Mouse (Mus musculus) CH12.LX (cell line): ENCODE data around the gene Gm20388. TPM values are rescaled to one million over a fixed set of nuclear protein-coding genes. Genes with fewer than 3 reads are reported as not detected.

Experiments used
- DNase-seq: peaks from one replicate; pipeline ENCODE4 v3.0.0-alpha.2; 2013; ENCODE audit errors: extremely low read depth
- H3K27ac ChIP-seq: 2 replicates; pipeline ENCODE4 v1.5.1; 2012; ENCODE audit warnings: low read depth, mild to moderate bottlenecking, control low read depth, moderate library complexity; ENCODE audit not compliant: insufficient read depth
- H3K27me3 ChIP-seq: replicated peaks from 2 replicates; pipeline ENCODE3; 2012; ENCODE audit warnings: inconsistent platforms
- H3K36me3 ChIP-seq, 2 experiments: replicated peaks in 1 of 2; 2 replicates each; pipeline versions ENCODE3 to v1.6.1; 2012; ENCODE audit warnings: inconsistent platforms in 1 of 2, low read length in 1 of 2, mild to moderate bottlenecking in 1 of 2, mixed read lengths in 1 of 2, moderate library complexity in 1 of 2; ENCODE audit not compliant: control insufficient read depth in 1 of 2, insufficient read depth in 1 of 2
- H3K4me1 ChIP-seq, 2 experiments: 2 replicates each; pipeline ENCODE4 v1.6.1; 2012; ENCODE audit warnings: inconsistent platforms in 1 of 2, moderate library complexity in 1 of 2; ENCODE audit not compliant: insufficient read depth in 2 of 2, control insufficient read depth in 1 of 2
- H3K4me2 ChIP-seq: 2 replicates; pipeline ENCODE4 v1.6.1; 2012; ENCODE audit warnings: low read depth, mild to moderate bottlenecking, control low read depth; ENCODE audit not compliant: poor library complexity, insufficient read depth, severe bottlenecking
- H3K4me3 ChIP-seq, 3 experiments: fragments of 150-350 bp in 1 of 3; sonication (generic) in 1 of 3; replicated peaks in 1 of 3; 2 replicates each; pipeline versions ENCODE3 to v1.5.1; 2011 to 2012; ENCODE audit warnings: low read depth in 2 of 3, low read length in 2 of 3, mild to moderate bottlenecking in 2 of 3, moderate library complexity in 2 of 3, control low read depth in 1 of 3, improper control_type of control experiment in 1 of 3, inconsistent platforms in 1 of 3, mixed read lengths in 1 of 3; ENCODE audit not compliant: poor library complexity in 1 of 3
- H3K79me2 ChIP-seq: replicated peaks from 2 replicates; pipeline ENCODE4 v1.6.1; 2012; ENCODE audit warnings: mild to moderate bottlenecking, moderate library complexity; ENCODE audit not compliant: control insufficient read depth, poor library complexity, insufficient read depth, severe bottlenecking; ENCODE audit errors: extremely low read depth
- H3K9ac ChIP-seq: 2 replicates; pipeline ENCODE4 v1.6.1; 2012; ENCODE audit warnings: low read depth, mild to moderate bottlenecking, control low read depth, moderate library complexity; ENCODE audit not compliant: insufficient read depth
- H3K9me3 ChIP-seq: replicated peaks from 2 replicates; pipeline ENCODE3; 2012; ENCODE audit warnings: low read length, inconsistent platforms, mixed read lengths
- BHLHE40 ChIP-seq: IDR thresholded peaks from 2 replicates; pipeline ENCODE4 v1.6.1; 2011; ENCODE audit warnings: mild to moderate bottlenecking, low read depth, low read length, improper control_type of control experiment
- CHD2 ChIP-seq: IDR thresholded peaks from 2 replicates; pipeline ENCODE4 v1.6.1; 2011; ENCODE audit warnings: low read length, improper control_type of control experiment
- IRF4 ChIP-seq: IDR thresholded peaks from 2 replicates; pipeline ENCODE4 v1.6.1; 2014; ENCODE audit warnings: low read depth, mild to moderate bottlenecking, inconsistent platforms, low read length, improper control_type of control experiment
- JUND ChIP-seq: conservative IDR thresholded peaks from 2 replicates; pipeline ENCODE4 v1.6.1; 2011; ENCODE audit warnings: low read depth, low read length, improper control_type of control experiment
- KAT2A ChIP-seq: IDR thresholded peaks from 2 replicates; pipeline ENCODE4 v1.6.1; 2012; ENCODE audit warnings: low read length, improper control_type of control experiment, inconsistent platforms; ENCODE audit not compliant: insufficient replicate concordance
- MAX ChIP-seq: IDR thresholded peaks from 2 replicates; pipeline ENCODE4 v1.6.1; 2011; ENCODE audit warnings: low read length, improper control_type of control experiment
- MXI1 ChIP-seq: IDR thresholded peaks from 2 replicates; pipeline ENCODE4 v1.6.1; 2011; ENCODE audit warnings: mild to moderate bottlenecking, low read depth, low read length, improper control_type of control experiment
- MYC ChIP-seq: IDR thresholded peaks from 2 replicates; pipeline ENCODE4 v1.6.1; 2011; ENCODE audit warnings: low read depth, mild to moderate bottlenecking, improper control_type of control experiment, low read length
- NELFE ChIP-seq: IDR thresholded peaks from 2 replicates; pipeline ENCODE4 v1.6.1; 2011; ENCODE audit warnings: low read depth, low read length, improper control_type of control experiment
- NRF1 ChIP-seq: IDR thresholded peaks from 2 replicates; pipeline ENCODE4 v1.6.1; 2014; ENCODE audit warnings: low read depth, mild to moderate bottlenecking, inconsistent platforms, low read length, improper control_type of control experiment, moderate library complexity
- POLR2AphosphoS2 ChIP-seq: IDR thresholded peaks from 2 replicates; pipeline ENCODE4 v1.6.1; 2011; ENCODE audit warnings: low read depth, low read length, improper control_type of control experiment
- RAD21 ChIP-seq: IDR thresholded peaks from 2 replicates; pipeline ENCODE4 v1.6.1; 2011; ENCODE audit warnings: low read depth, mild to moderate bottlenecking, low read length, improper control_type of control experiment, moderate library complexity
- RCOR1 ChIP-seq: conservative IDR thresholded peaks from 2 replicates; pipeline ENCODE4 v1.6.1; 2012; ENCODE audit warnings: low read depth, mild to moderate bottlenecking, inconsistent platforms, low read length, improper control_type of control experiment
- SMC3 ChIP-seq: IDR thresholded peaks from 2 replicates; pipeline ENCODE4 v1.6.1; 2011; ENCODE audit warnings: low read depth, low read length, improper control_type of control experiment
- TBP ChIP-seq: conservative IDR thresholded peaks from 2 replicates; pipeline ENCODE4 v1.6.1; 2011; ENCODE audit warnings: low read depth, low read length, improper control_type of control experiment
- TCF12 ChIP-seq: IDR thresholded peaks from 2 replicates; pipeline ENCODE4 v1.6.1; 2014; ENCODE audit warnings: low read depth, mild to moderate bottlenecking, inconsistent platforms, low read length, improper control_type of control experiment
- UBTF ChIP-seq: IDR thresholded peaks from 2 replicates; pipeline ENCODE4 v1.6.1; 2012; ENCODE audit warnings: low read depth, mild to moderate bottlenecking, inconsistent platforms, low read length, improper control_type of control experiment, moderate library complexity
- USF1 ChIP-seq: IDR thresholded peaks from 2 replicates; pipeline ENCODE4 v1.6.1; 2014; ENCODE audit warnings: low read depth, mild to moderate bottlenecking, inconsistent platforms, low read length, improper control_type of control experiment
- ZNF384 ChIP-seq: IDR thresholded peaks from 2 replicates; pipeline ENCODE4 v1.6.1; 2012; ENCODE audit warnings: low read depth, low read length, improper control_type of control experiment, inconsistent platforms
- dilution Hi-C: fragments of 300-500 bp; cut with MboI; formaldehyde crosslinking; loops from 2 replicates; pipeline ENCODE4 v1.14.3; 2020; ENCODE audit warnings: low sequenced_read_pairs; ENCODE audit not compliant: extremely low pct_unique_long_range_greater_than_20kb, extremely low pct_ligation_motif_present
- in situ Hi-C: fragments of 300-500 bp; cut with MboI; formaldehyde crosslinking; loops from 3 replicates; pipeline ENCODE4 v1.14.3; 2019; ENCODE audit warnings: low sequenced_read_pairs, low pct_ligation_motif_present, low pct_unique_long_range_greater_than_20kb, mixed read lengths
- polyA plus RNA-seq: library from polyadenylated mRNA; unstranded; fragments of >175 nt; gene quantifications from 2 replicates; pipeline ENCODE4 v1.2.1, GENCODE M21; 2012; ENCODE audit warnings: low read depth; ENCODE audit not compliant: insufficient read length
- total RNA-seq, 2 experiments: library from RNA; depleted of rRNA; stranded (reverse); fragments of 300-350 nt in 1 of 2; fragments of >200 nt in 1 of 2; gene quantifications; 2 replicates each; pipeline ENCODE4 v1.2.3; 2012 to 2014

Gene Gm20388
- total and polyA plus RNA-seq, 3 experiments: 14.8 to 26.3 (median 22.2) TPM

DNA sequence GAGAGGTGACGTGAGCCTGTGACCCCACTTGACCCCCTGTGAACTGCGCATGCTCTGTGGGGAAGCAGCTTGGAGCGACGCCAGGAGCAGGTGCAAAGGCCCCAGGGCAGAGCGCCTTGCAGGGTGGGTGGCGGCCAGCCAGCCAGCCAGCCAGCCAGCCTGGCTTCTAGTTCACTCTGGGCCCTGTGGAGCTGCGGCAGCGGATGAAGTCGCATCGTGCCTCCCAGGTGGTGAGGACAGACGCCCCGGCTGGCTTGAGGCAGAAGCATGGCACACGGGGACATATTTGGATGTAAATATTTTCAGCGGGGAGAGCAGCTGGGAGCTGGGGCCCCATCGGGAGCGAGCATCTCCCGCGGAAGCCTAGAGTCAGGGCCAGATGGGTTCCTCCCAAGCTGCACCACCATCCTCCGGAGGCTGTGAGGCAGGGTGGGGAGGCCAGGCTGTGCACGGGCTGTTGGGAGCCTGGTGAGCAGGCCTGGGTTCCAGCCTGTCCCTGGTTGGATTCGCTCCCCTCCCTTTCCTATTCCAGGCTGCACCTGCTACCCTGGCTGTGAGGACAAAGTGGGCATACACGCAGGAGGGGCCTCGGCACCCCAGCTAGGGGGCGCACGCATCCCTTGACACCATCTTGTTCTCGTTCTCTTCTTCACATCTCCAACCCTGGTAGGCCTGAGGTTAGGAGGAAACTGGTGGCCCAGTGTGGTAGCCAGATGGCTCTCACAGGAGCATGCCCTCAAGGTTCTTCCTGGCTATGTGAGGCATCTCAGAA is 2798.9 kb downstream of the Gm20388 start:
- Histone ChIP-seq H3K9ac (no peak overlapping the region), H3K9me3 (no peaks in the 10 kb centered on the region), H3K36me3 (no peaks in the 10 kb centered on the region), H3K4me3 (no peak overlapping the region), H3K27me3 (peaks cover 5% of the 10 kb centered on the region), H3K79me2 (no peaks in the 10 kb centered on the region), H3K4me2 (no peak overlapping the region), H3K27ac (no peak overlapping the region)
- in situ Hi-C loops (no loop called here), dilution Hi-C loops (no loop called here)
- TF ChIP-seq UBTF (no peak), SMC3 (peak; percentile 4; the same call in 1 of the 2 replicates), ZNF384 (no peak), TCF12 (0 out of 2 replicates have a peak, but pooled peaks have one; percentile 16), NRF1 (peak; percentile 54)
- TF ChIP-seq, all 38 proteins: peak for 3
- peaks cover 18 to 43% of the 10 kb centered on the region in 2 experiments for H3K4me1 ChIP-seq
- no peak for DNase-seq

DNA sequence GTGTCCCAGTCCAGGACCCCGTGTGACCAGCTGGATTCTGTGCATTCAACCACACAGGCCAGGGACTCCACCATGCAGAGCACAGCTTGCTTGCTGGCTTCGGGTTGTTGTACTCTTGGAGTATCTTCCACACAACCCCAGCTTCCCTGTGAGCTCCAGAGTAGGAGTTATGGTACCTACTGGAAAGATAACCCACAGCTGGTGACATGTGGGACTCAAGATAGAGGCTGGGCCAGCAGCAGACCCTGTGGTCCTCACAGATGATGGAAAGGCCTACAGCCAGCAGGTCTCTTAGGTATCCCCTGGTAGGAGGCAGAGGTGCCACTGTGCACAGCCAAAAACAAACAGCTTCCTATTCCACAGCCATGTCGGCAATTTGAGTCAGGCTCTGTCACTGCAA is 2800.8 kb downstream of the Gm20388 start:
- no peaks in the 10 kb centered on the region for H3K36me3 ChIP-seq
- no peaks in the 10 kb centered on the region for H3K79me2 ChIP-seq
- H3K4me2 ChIP-seq: no peak overlapping the region
- dilution Hi-C loops: no loop called here
- DNase-seq: no peak
- no peak overlapping the region for H3K9ac ChIP-seq
- TF ChIP-seq MXI1: no peak
- no peak for TF ChIP-seq TBP
- no peak for TF ChIP-seq SMC3
- TF ChIP-seq BHLHE40: no peak
- no peak for TF ChIP-seq CHD2
- no peak for TF ChIP-seq JUND
- no peak for TF ChIP-seq RCOR1
- no peak for TF ChIP-seq IRF4
- TF ChIP-seq MAX: no peak
- TF ChIP-seq RAD21: no peak
- no peak for TF ChIP-seq NRF1
- TF ChIP-seq POLR2AphosphoS2: no peak
- TF ChIP-seq KAT2A: no peak
- no peak for TF ChIP-seq NELFE
- TF ChIP-seq MYC: no peak
- no peak for TF ChIP-seq USF1
- peaks cover 10 to 24% of the 10 kb centered on the region in 2 experiments for H3K4me1 ChIP-seq
- no peak overlapping the region for H3K27ac ChIP-seq
- no peak overlapping the region for H3K4me3 ChIP-seq
- H3K27me3 ChIP-seq: peaks cover 4% of the 10 kb centered on the region
- in situ Hi-C loops: no loop called here
- H3K9me3 ChIP-seq: no peaks in the 10 kb centered on the region
